Mouse (Mus musculus) forebrain, embryonic 15.5 days (tissue): ENCODE data around the gene Dvl2. TPM values are rescaled to one million over a fixed set of nuclear protein-coding genes. Genes with fewer than 3 reads are reported as not detected.
"Not testable (repeated sequence)": the region's sequence is repeated elsewhere in the genome, so short reads cannot be mapped to it uniquely, and the experiment has no call there.

Experiments
- ATAC-seq: fragments of 200-750 bp; cut with Nextera tagmentation; replicated peaks from 2 replicates; pipeline ENCODE4 v1.8.0; 2017; ENCODE audit warnings: mild to moderate bottlenecking, moderate TSS enrichment, moderate library complexity
- H3K27ac ChIP-seq: fragments of 300-500 bp; sonication (generic); replicated peaks from 2 replicates; pipeline ENCODE4 v1.5.1; 2015; ENCODE audit warnings: mild to moderate bottlenecking, inconsistent platforms
- H3K27me3 ChIP-seq: fragments of 300-500 bp; sonication (generic); 2 replicates; pipeline ENCODE4 v1.6.1; 2015; ENCODE audit warnings: inconsistent platforms
- H3K36me3 ChIP-seq: fragments of 300-500 bp; sonication (generic); 2 replicates; pipeline ENCODE4 v1.6.1; 2015; ENCODE audit warnings: mild to moderate bottlenecking, inconsistent platforms
- H3K4me1 ChIP-seq: fragments of 300-500 bp; sonication (generic); 2 replicates; pipeline ENCODE4 v1.6.1; 2015; ENCODE audit warnings: inconsistent platforms
- H3K4me2 ChIP-seq: fragments of 300-500 bp; sonication (generic); replicated peaks from 2 replicates; pipeline ENCODE4 v1.6.1; 2015; ENCODE audit warnings: mild to moderate bottlenecking, inconsistent platforms
- H3K4me3 ChIP-seq: fragments of 300-500 bp; sonication (generic); 2 replicates; pipeline ENCODE4 v1.5.1; 2015; ENCODE audit warnings: mild to moderate bottlenecking, inconsistent platforms
- H3K9ac ChIP-seq: fragments of 300-500 bp; sonication (generic); replicated peaks from 2 replicates; pipeline ENCODE4 v1.6.1; 2015; ENCODE audit warnings: mild to moderate bottlenecking, inconsistent platforms
- H3K9me3 ChIP-seq: fragments of 300-500 bp; sonication (generic); 2 replicates; pipeline ENCODE4 v1.6.1; 2016; ENCODE audit warnings: inconsistent platforms
- WGBS: fragments of 180-500 bp; shearing (Covaris S2); methylation state at CpG from one replicate; pipeline ENCODE4 v1.1.7; 2015; ENCODE audit warnings: mixed read lengths; 5-methylcytosine and 5-hydroxymethylcytosine counted together
- polyA plus RNA-seq: library from polyadenylated mRNA; unstranded; fragments of >200 nt; fragmentation: Nextera tagmentation; extraction: Ambion mirVana; gene quantifications from 2 replicates; pipeline ENCODE4 v1.2.1, GENCODE M21; 2015

The Dvl2 gene
- polyA plus RNA-seq, result 35.3 and 37.5 TPM in 2 replicates

DNA sequence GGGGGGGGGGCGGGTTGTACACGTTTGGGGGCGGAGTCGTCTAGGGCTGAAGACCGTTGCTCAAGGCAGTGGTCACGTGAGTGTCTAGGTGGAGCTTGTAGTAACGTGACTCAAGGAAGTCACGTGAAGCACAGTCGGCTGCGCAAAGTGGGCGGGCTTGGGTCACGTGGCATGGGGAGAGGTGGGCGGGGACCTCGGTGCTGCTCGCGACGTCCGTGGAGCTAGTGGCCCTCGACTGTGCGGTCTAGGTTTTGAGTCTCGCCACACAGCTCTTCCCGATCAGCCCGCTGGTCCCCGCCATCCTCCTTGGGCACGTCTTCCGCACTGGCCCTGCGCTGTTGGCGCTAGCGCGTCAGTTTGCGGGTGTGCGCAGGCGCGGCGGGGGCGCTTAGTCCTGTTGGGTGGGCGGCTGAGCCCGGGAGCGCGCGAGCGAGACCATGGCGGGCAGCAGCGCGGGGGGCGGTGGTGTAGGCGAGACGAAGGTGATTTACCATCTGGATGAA, at the start of gene Dvl2:
Gene Dvl2 (plus strand): TSS at position 200 of the 503 bp plus-strand sequence.
- Histone ChIP-seq H3K27ac (peak within 1 kb of the TSS; percentile 97), H3K9ac (peak within 1 kb of the TSS; percentile 85), H3K9me3 (no peaks in the 10 kb centered on the region), H3K4me1 (peaks cover 46% of the 10 kb centered on the region), H3K36me3 (peaks cover 27% of the 10 kb centered on the region), H3K4me3 (peak within 1 kb of the TSS; percentile 85), H3K4me2 (peak within 1 kb of the TSS; percentile 72), H3K27me3 (no peaks in the 10 kb centered on the region)
- under 1% methylated on average over 48 of the region's 48 CpGs for WGBS
- peak; percentile 51 for ATAC-seq

DNA sequence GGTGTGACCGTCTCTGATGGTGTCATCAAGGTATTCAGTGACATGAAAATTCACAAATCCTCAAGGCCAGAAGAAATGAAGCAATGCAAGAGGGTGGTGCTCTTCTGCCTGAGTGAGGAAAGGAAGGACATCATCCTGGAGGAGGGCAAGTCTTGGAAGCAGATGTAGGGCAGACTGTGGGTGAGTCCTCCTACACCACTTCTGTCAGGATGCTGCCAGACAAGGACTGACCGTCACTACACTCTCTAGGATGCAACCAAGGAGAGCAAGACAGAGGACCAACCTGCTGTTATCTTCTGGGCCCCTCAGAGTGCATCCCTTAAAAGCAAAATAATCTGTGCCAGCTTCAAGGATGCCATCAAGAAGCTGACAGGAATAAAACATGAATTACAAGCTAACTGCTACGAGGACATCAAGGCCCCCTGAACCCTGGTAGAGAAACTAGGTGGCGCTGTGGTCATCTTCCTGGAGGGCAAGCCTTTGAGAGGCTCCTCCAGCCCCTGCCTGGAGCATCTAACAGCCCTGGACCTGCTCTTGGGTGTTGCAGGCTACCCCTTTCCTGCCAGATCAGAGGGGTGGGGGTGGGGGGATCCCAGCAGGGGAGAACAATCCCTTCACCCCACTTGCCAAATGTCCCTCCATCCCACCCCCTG, 49.5 kb upstream of the Dvl2 start:
- WGBS, result 38% methylated on average over 4 of the region's 4 CpGs
- no peak overlapping the region for H3K4me2 ChIP-seq
- H3K27me3 ChIP-seq, result no peaks in the 10 kb centered on the region

DNA sequence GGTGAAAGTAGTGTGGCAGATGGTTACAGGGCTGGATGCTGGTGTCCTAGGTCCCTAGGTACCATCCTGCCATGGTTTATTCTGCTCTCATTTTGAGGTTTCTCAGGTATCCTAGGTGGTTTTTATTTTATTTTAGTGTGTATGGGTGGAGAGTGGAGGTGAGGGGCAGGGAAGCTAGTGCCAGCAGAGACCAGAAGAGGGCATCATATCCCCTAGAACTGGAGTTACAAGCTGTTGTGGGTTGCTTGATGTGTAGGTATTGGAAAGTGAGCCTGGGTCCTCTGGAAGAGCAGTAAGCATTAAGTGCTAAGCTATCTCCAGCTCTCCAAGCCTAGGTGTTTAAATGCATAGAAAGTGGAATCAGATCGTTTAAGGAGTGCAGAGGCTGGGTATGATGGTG, 48.1 kb upstream of the Dvl2 start:
- no peak overlapping the region for H3K9ac ChIP-seq
- no peak overlapping the region for H3K4me2 ChIP-seq
- whole genome bisulfite sequencing, result 47% methylated on average over 1 of the region's 1 CpGs
- H3K9me3 ChIP-seq, result no peaks in the 10 kb centered on the region
- ATAC-seq, result no peak
- H3K36me3 ChIP-seq, result no peaks in the 10 kb centered on the region
- H3K4me1 ChIP-seq, result peaks cover 15% of the 10 kb centered on the region
- H3K27ac ChIP-seq, result no peak overlapping the region
- no peak overlapping the region for H3K4me3 ChIP-seq
- no peaks in the 10 kb centered on the region for H3K27me3 ChIP-seq

More for the DNA sequence above, 49.5 kb upstream of the Dvl2 start:
- H3K36me3 ChIP-seq, result no peaks in the 10 kb centered on the region
- H3K9ac ChIP-seq, result no peak overlapping the region
- ATAC-seq, result no peak
- no peak overlapping the region for H3K27ac ChIP-seq
- H3K4me1 ChIP-seq, result peaks cover 18% of the 10 kb centered on the region
- no peaks in the 10 kb centered on the region for H3K9me3 ChIP-seq
- no peak overlapping the region for H3K4me3 ChIP-seq

DNA sequence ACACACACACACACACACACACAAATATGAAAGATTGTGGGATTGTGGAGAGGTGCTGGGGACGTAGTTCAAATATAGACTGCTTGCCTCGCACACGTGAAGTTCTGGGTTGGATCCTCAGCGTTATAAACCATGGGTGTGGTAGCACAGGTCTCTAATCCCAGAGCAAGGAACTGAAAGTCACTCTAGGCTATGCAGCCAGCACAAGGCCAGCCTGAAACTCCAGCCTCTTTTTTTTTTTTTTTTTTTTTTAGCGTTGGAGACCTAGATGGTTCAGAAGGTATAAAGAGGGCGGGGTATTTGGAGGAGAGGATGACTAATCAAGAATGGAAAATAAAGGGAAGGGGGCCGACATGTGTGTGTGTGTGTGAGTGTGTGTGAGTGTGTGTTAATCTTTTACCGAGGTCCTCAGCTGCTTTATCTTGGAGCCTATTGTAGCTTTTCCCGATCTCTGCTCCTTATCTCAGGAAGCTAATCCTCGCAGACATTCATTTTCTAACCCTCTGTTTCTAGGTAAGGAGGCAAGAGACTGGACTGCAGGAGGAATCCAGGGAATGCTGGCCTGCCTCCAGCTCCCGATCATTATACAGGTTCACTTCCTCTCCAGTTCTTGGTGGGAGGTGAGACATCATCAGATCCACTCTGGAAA, 47.0 kb upstream of the Dvl2 start:
- Histone ChIP-seq H3K4me2 (no peak overlapping the region), H3K27ac (no peak overlapping the region), H3K9me3 (no peaks in the 10 kb centered on the region), H3K4me3 (no peak overlapping the region), H3K27me3 (no peaks in the 10 kb centered on the region), H3K4me1 (peaks cover 4% of the 10 kb centered on the region), H3K9ac (no peak overlapping the region), H3K36me3 (no peaks in the 10 kb centered on the region)
- no peak for ATAC-seq
- 66% methylated on average over 11 of the region's 11 CpGs for WGBS

DNA sequence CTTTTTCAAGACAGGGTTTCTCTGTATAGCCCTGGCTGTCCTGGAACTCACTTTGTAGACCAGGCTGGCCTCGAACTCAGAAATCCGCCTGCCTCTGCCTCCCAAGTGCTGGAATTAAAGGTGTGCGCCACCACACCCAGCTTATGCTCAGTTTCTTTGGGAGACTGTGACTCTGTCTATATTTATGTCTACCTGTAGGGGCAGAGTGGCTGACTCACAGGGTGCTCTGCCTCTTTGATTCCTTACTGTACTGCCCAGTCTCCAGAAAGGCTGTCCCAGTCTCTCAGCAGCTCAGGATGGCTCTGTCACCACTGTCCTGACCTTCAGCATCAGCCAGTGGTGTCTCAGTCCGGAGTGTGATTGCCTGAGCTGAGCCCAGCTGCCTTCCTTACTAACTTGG, 44.8 kb upstream of the Dvl2 start:
- not testable (repeated sequence) for H3K9me3 ChIP-seq, H3K4me3 ChIP-seq, H3K27ac ChIP-seq, H3K9ac ChIP-seq, H3K4me1 ChIP-seq, H3K27me3 ChIP-seq, ATAC-seq, H3K36me3 ChIP-seq, H3K4me2 ChIP-seq
- WGBS, result 79% methylated on average over 4 of the region's 4 CpGs

DNA sequence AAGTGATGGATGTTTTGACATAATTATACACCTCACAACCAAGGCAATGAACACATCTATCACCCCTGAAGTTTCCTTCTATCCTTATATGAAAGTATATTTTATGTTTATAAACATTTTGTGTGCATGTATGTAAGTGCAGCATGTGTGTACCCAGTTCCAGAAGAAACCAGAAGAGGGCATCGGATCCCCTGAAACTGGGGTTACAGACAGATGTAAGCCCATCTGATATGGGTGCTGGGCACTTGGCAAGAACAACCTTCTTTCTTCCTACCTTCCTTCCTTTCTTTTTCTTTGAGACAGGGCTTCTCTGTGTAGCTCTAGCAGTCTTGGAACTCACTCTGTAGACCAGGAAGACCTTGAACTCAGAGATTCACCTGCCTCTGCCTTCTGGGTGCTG, 44.2 kb upstream of the Dvl2 start:
- Histone ChIP-seq H3K9ac (no peak overlapping the region), H3K4me1 (no peaks in the 10 kb centered on the region), H3K27me3 (no peaks in the 10 kb centered on the region; the same call in 1 of the 2 replicates), H3K4me3 (no peak overlapping the region), H3K27ac (no peak overlapping the region), H3K36me3 (no peaks in the 10 kb centered on the region), H3K4me2 (no peak overlapping the region), H3K9me3 (no peaks in the 10 kb centered on the region)
- ATAC-seq, result no peak
- 65% methylated on average over 1 of the region's 1 CpGs for WGBS

DNA sequence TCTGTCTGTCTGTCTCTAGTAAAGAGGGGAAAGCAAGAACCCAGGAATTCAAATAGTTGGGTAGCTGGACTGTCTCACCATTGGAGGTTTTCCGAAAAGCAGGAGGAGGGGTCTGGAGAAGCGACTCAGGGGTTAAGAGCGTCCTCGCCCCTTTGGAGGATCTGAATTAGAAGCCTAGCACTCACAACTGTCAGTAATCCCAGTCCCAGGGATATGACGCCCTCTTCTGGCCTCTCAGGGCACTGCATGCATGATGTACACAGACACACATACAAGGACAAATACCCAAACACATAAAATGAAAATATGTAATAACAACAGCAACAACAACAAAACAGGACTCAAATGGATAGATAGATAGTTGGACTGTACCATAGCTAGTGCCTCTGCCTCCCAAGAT, 39.8 kb upstream of the Dvl2 start:
- WGBS, result 30% methylated on average over 5 of the region's 5 CpGs
- Histone ChIP-seq H3K36me3 (no peaks in the 10 kb centered on the region), H3K27me3 (peaks cover 35% of the 10 kb centered on the region), H3K4me1 (peaks cover 4% of the 10 kb centered on the region; the same call in 1 of the 2 replicates), H3K4me2 (no peak overlapping the region), H3K27ac (no peak overlapping the region), H3K9ac (no peak overlapping the region), H3K4me3 (no peak overlapping the region), H3K9me3 (no peaks in the 10 kb centered on the region)
- no peak for ATAC-seq

DNA sequence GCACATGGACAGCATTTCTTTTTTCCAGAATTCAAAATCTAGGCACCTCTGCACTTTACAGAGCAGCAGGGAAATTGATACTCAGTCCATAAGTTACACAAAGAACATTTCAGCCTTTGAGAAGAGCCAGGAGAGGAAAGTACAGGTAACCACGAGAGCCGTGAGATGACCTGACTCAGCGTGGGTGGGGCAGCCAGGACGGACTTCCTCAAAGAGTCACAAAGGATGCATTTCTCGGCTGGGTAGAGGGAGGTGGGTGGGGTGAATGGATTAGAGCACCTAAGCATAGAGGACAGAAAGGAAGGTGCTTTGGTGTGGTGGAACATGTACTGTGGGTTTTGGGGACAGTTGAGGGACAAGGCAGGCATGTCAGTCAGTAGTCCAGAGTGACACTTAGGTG, 38.6 kb upstream of the Dvl2 start:
- H3K4me3 ChIP-seq, result no peak overlapping the region
- H3K9me3 ChIP-seq, result no peaks in the 10 kb centered on the region
- H3K4me2 ChIP-seq, result no peak overlapping the region
- no peak for ATAC-seq
- no peaks in the 10 kb centered on the region for H3K36me3 ChIP-seq
- H3K4me1 ChIP-seq, result peaks cover 14% of the 10 kb centered on the region
- H3K27ac ChIP-seq, result no peak overlapping the region
- WGBS, result 52% methylated on average over 5 of the region's 5 CpGs
- H3K27me3 ChIP-seq, result peaks cover 47% of the 10 kb centered on the region
- no peak overlapping the region for H3K9ac ChIP-seq

DNA sequence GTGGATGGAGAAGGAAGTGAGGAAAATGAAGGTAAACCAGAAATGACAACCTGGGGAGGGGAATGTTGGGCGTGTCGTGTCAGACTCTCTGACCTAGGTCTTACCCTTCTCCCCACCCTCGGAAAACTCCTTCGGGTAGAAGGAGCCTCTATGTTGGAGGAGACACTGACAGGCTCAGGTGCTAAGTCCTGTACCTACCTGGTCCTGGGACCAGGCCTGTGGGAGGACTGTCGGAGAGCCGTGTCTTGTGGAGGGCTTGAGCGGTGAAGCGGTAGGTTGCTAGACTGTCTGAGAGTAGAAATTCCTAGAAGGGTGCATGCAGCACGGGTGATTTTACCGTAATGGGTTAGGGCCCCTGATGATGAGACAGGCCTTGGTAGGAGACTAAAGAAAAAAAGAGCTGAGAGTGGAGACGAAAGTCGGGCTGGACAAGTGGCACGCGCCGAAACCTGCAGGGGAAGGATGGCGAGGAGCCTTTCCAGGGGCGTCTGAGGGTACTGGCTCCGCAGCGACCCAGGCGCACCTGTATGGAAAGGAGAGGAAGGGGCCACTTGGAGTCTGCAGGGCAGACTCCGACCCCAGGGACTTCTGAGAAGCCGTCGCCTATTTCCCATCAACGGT, 35.6 kb upstream of the Dvl2 start, which contains the start of gene Cldn7:
Gene Cldn7 (plus strand): TSS at position 130 of the 621 bp plus-strand sequence.
- 0 out of 2 replicates have a peak within 1 kb of the TSS, but pooled peaks have one; percentile 13 for H3K4me3 ChIP-seq
- peaks cover 18% of the 10 kb centered on the region for H3K36me3 ChIP-seq
- H3K4me2 ChIP-seq, result no peak within 1 kb of the TSS
- no peak within 1 kb of the TSS for H3K27ac ChIP-seq
- peaks cover 57% of the 10 kb centered on the region for H3K27me3 ChIP-seq
- H3K9ac ChIP-seq, result no peak within 1 kb of the TSS; the same call in 1 of the 2 replicates
- H3K4me1 ChIP-seq, result peaks cover 14% of the 10 kb centered on the region
- H3K9me3 ChIP-seq, result no peaks in the 10 kb centered on the region
- WGBS, result 10% methylated on average over 24 of the region's 24 CpGs
- no peak for ATAC-seq

DNA sequence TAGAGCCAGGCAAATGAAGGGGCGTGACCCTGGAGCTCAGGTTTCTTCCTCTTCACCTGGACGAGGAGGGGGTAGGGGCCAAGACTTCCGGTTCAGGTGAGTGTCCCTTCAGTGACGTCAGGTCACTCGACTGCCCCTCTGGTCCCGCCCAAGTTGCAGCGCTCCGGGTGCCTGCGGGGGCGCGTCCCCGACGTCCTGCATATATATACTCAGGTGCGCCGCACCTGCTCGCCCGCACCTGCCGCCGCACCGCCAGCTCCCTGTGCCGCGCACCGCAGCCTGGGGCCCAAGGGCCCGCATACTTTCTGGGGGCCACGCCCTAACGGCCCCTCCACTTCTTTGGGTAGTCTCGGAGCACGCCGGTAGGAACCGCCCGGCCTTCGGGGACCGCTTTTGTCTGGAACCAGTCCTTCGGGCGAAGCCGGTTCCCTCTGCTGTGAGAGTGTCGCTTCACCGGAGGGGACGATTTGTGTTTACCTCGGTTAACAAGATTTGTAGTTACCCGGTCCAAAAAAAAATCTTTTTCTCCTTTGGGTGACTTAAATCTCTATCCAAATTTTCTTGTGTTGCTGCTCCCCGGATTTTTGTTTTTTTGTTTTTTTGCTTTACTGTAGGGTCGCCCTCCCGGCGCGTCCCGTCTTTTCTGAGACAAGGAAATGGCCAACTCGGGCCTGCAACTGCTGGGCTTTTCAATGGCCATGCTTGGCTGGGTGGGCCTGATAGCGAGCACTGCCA, 35.0 kb upstream of the Dvl2 start:
- H3K27me3 ChIP-seq, result peaks cover 57% of the 10 kb centered on the region
- WGBS, result 1% methylated on average over 49 of the region's 49 CpGs
- 0 out of 2 replicates have a peak overlapping the region, but pooled peaks have one; percentile 26 for H3K4me3 ChIP-seq
- H3K4me1 ChIP-seq, result peaks cover 14% of the 10 kb centered on the region
- no peak overlapping the region for H3K27ac ChIP-seq
- no peak overlapping the region for H3K4me2 ChIP-seq
- peaks cover 25% of the 10 kb centered on the region for H3K36me3 ChIP-seq
- H3K9me3 ChIP-seq, result no peaks in the 10 kb centered on the region
- H3K9ac ChIP-seq, result no peak overlapping the region; the same call in 1 of the 2 replicates
- no peak for ATAC-seq

DNA sequence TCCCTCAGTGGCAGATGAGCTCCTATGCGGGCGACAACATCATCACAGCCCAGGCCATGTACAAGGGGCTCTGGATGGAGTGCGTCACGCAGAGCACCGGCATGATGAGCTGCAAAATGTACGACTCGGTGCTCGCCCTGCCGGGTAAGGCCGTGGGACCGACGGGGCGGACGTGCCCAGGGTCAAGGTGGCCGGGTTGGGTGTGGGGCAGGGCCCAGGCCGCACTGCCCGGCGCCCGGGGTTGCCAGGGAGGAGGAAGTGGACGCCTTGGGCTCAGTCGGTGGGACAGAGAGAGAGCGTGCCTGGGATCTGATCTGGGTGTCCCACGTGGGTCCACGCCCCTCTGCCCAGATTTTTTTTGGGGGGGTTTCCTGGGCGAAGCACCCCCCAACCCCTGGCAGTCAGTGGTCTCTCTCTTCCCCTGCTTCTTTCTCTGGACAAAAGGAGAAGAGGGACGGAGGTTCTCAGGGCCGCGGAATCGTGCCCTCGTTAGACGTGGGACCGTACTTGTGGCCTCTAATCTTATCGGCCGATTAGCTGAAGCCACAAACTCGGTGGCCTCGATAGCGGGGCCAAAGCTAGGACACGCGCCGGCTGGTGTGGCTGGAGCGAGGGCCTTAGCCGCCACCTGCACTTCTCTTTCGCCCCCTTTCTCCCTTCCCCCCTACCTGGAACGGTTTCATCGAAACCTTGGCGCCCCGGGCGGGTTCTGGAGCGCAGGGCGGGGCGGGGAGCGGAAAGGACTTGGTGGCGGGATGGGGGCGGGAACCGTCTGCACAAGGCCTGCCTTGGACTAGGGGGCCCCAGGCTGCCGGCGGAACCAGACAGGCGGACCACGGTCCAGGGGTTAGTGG, 34.2 kb upstream of the Dvl2 start:
- H3K27ac ChIP-seq, result no peak overlapping the region
- H3K9ac ChIP-seq, result peak overlapping the region; percentile 5; the same call in 1 of the 2 replicates
- H3K4me1 ChIP-seq, result peaks cover 14% of the 10 kb centered on the region
- H3K4me2 ChIP-seq, result peak overlapping the region; percentile 36
- under 1% methylated on average over 59 of the region's 59 CpGs for WGBS
- ATAC-seq, result no peak
- no peaks in the 10 kb centered on the region for H3K9me3 ChIP-seq
- H3K36me3 ChIP-seq, result peaks cover 28% of the 10 kb centered on the region
- peak overlapping the region; percentile 26 for H3K4me3 ChIP-seq
- peaks cover 57% of the 10 kb centered on the region for H3K27me3 ChIP-seq
